7 mouse cellular contexts compared by ENCODE assay signal in genomic region chr15:77839529-77840286, GRCm38 (mm10). TPM values are rescaled to one million over a fixed set of nuclear protein-coding genes. Genes with fewer than 3 reads are reported as not detected.
DNase-seq lines count a peak whose midpoint lies in the region; ATAC-seq and TF ChIP-seq lines count a peak whose summit lies in the region.

No protein-coding gene starts in this region.

- no peak for TF ChIP-seq CTCF in lung, embryonic 14.5 days (IDR thresholded peaks at IDR 0.05; ENCODE audit: low read depth)

- H3K4me1 ChIP-seq in lung, embryonic 14.5 days (ENCODE audit: insufficient read depth) = peaks cover 33% of the 10 kb centered on the region
- H3K4me1 ChIP-seq in embryonic facial prominence, embryonic 13.5 days = peaks cover 61% of the 10 kb centered on the region
- peaks cover 64% of the 10 kb centered on the region for H3K4me1 ChIP-seq in neural tube, embryonic 13.5 days (replicated peaks)

- H3K36me3 ChIP-seq in lung, embryonic 14.5 days (ENCODE audit: insufficient read depth) = no peaks in the 10 kb centered on the region
- no peaks in the 10 kb centered on the region for H3K36me3 ChIP-seq in embryonic facial prominence, embryonic 13.5 days
- H3K36me3 ChIP-seq in neural tube, embryonic 13.5 days = no peaks in the 10 kb centered on the region

- ATAC-seq in lung, embryonic 14.5 days (ENCODE audit: insufficient read depth) = no peak
- no peak for ATAC-seq in embryonic facial prominence, embryonic 13.5 days (ENCODE audit: insufficient number of reproducible peaks, insufficient read depth, low FRiP score, low TSS enrichment, low read depth)
- ATAC-seq in neural tube, embryonic 13.5 days (ENCODE audit: low read depth) = no peak

- DNase-seq in lung, embryonic 14.5 days = no peak
- DNase-seq in lung, postnatal 36 days = no peak
- DNase-seq in induced T-regulatory cell, adult 2 months (ENCODE audit: low read depth) = peak; percentile 59
- no peak for DNase-seq in c-Kit-positive CD71-positive TER-119-positive erythroid progenitor cells, embryonic 14.5 days (ENCODE audit: low spot score)
- no peak for DNase-seq in gastrocnemius, adult 18-20 months (ENCODE audit: low spot score)

- H3K4me2 ChIP-seq in lung, embryonic 14.5 days = peak overlapping the region; percentile 92
- H3K4me2 ChIP-seq in embryonic facial prominence, embryonic 13.5 days = peak overlapping the region; percentile 94
- peak overlapping the region; percentile 96 for H3K4me2 ChIP-seq in neural tube, embryonic 13.5 days

- no peaks in the 10 kb centered on the region for H3K27me3 ChIP-seq in lung, embryonic 14.5 days (ENCODE audit: insufficient read depth, low read length)
- H3K27me3 ChIP-seq in embryonic facial prominence, embryonic 13.5 days = no peaks in the 10 kb centered on the region
- H3K27me3 ChIP-seq in neural tube, embryonic 13.5 days = no peaks in the 10 kb centered on the region

- H3K4me3 ChIP-seq in lung, embryonic 14.5 days (ENCODE audit: low read depth, low read length) = peak overlapping the region; percentile 96
- peak overlapping the region; percentile 92 for H3K4me3 ChIP-seq in embryonic facial prominence, embryonic 13.5 days
- peak overlapping the region; percentile 69 for H3K4me3 ChIP-seq in neural tube, embryonic 13.5 days

- peak overlapping the region; percentile 92 for H3K9ac ChIP-seq in lung, embryonic 14.5 days
- H3K9ac ChIP-seq in embryonic facial prominence, embryonic 13.5 days = peak overlapping the region; percentile 91
- H3K9ac ChIP-seq in neural tube, embryonic 13.5 days = peak overlapping the region; percentile 80

- 18% methylated on average over 10 of the region's 10 CpGs for WGBS in lung, embryonic 14.5 days
- 10% methylated on average over 10 of the region's 10 CpGs for WGBS in embryonic facial prominence, embryonic 13.5 days
- 10% methylated on average over 10 of the region's 10 CpGs for WGBS in neural tube, embryonic 13.5 days

- H3K27ac ChIP-seq in lung, embryonic 14.5 days (ENCODE audit: low read depth) = peak overlapping the region; percentile 95
- peak overlapping the region; percentile 56 for H3K27ac ChIP-seq in embryonic facial prominence, embryonic 13.5 days
- H3K27ac ChIP-seq in neural tube, embryonic 13.5 days (replicated peaks) = peak overlapping the region; percentile 56; the same call in 1 of the 2 replicates

- H3K9me3 ChIP-seq in lung, embryonic 14.5 days (ENCODE audit: low read depth, low read length) = no peaks in the 10 kb centered on the region
- no peaks in the 10 kb centered on the region for H3K9me3 ChIP-seq in embryonic facial prominence, embryonic 13.5 days
- no peaks in the 10 kb centered on the region for H3K9me3 ChIP-seq in neural tube, embryonic 13.5 days

RNA-seq across cellular contexts. Expression of gene Myh9, which starts 2.3 kb away (rescaled TPM):
- polyA plus RNA-seq in lung, embryonic 14.5 days (2014; fragmentation: Nextera tagmentation; extraction: Ambion mirVana) = 86.6 and 87.5 TPM in 2 replicates
- polyA plus RNA-seq in embryonic facial prominence, embryonic 13.5 days (2015; fragmentation: Nextera tagmentation; extraction: Ambion mirVana) = 36.2 and 41.0 TPM in 2 replicates
- polyA plus RNA-seq in neural tube, embryonic 13.5 days (2015; fragmentation: Nextera tagmentation; extraction: Ambion mirVana) = 12.4 and 15.5 TPM in 2 replicates
- total RNA-seq in gastrocnemius, adult 18-20 months (2021) = 10 to 100 TPM; 42.8 to 63.0 TPM
